In genomic region chr7:141950104-141951013, GRCm38 (mm10) we compare ENCODE assay signal across 8 mouse cellular contexts. TPM values are rescaled to one million over a fixed set of nuclear protein-coding genes. Genes with fewer than 3 reads are reported as not detected.
DNase-seq lines count a peak whose midpoint lies in the region; ATAC-seq and TF ChIP-seq lines count a peak whose summit lies in the region.

No protein-coding gene starts in this region.

- CTCF ChIA-PET in Patski (lab: Charles Lee): no interaction called here

- DNase-seq in heart, postnatal 25 days (ENCODE audit: low spot score): no peak
- no peak for DNase-seq in Patski (ENCODE audit: low read depth, low spot score)
- peak; percentile 27 for DNase-seq in embryo, embryonic 11.5 days (ENCODE audit: low read depth, low spot score)
- DNase-seq in right cerebral cortex, postnatal 14 days: peak; percentile 47
- DNase-seq in spleen, adult 12 weeks (ENCODE audit: low spot score): no peak

- H3K4me1 ChIP-seq in heart, embryonic 11.5 days (ENCODE audit: control insufficient read depth, insufficient read depth, low read length): peaks cover 6% of the 10 kb centered on the region; the same call in 1 of the 2 replicates
- H3K4me1 ChIP-seq in hindbrain, embryonic 12.5 days: peaks cover 75% of the 10 kb centered on the region
- H3K4me1 ChIP-seq in liver, embryonic 15.5 days (replicated peaks): peaks cover 10% of the 10 kb centered on the region; the same call in 1 of the 2 replicates

- intact Hi-C loops in heart, postnatal 25 days (cut with DNase I): no loop called here

- ATAC-seq in heart, embryonic 11.5 days (replicated peaks; ENCODE audit: insufficient number of reproducible peaks, low FRiP score, low TSS enrichment): no peak
- ATAC-seq in Patski: peak; percentile 28
- ATAC-seq in hindbrain, embryonic 12.5 days (ENCODE audit: low FRiP score): peak; percentile 59
- ATAC-seq in liver, embryonic 15.5 days (ENCODE audit: insufficient read depth): 0 out of 2 replicates have a peak, but pooled peaks have one; percentile 13

- no peak overlapping the region; the same call in 1 of the 2 replicates for H3K9ac ChIP-seq in heart, embryonic 11.5 days (ENCODE audit: low read depth, low read length)
- H3K9ac ChIP-seq in hindbrain, embryonic 12.5 days: peak overlapping the region; percentile 99
- H3K9ac ChIP-seq in liver, embryonic 15.5 days: no peak overlapping the region

- H3K4me2 ChIP-seq in heart, embryonic 11.5 days: peak overlapping the region; percentile 90
- H3K4me2 ChIP-seq in hindbrain, embryonic 12.5 days (replicated peaks): peak overlapping the region; percentile 71
- peak overlapping the region; percentile 63 for H3K4me2 ChIP-seq in liver, embryonic 15.5 days

- POLR2A ChIA-PET in Patski (lab: Charles Lee): no interaction called here

- H3K36me3 ChIP-seq in heart, embryonic 11.5 days (ENCODE audit: control insufficient read depth, insufficient read depth, low read length): no peaks in the 10 kb centered on the region
- peaks cover 6% of the 10 kb centered on the region; the same call in 1 of the 2 replicates for H3K36me3 ChIP-seq in hindbrain, embryonic 12.5 days
- no peaks in the 10 kb centered on the region for H3K36me3 ChIP-seq in liver, embryonic 15.5 days (replicated peaks)

- TF ChIP-seq CTCF in Patski (IDR thresholded peaks at IDR 0.05): no peak

- H3K4me3 ChIP-seq in heart, embryonic 11.5 days (ENCODE audit: low read depth, low read length): peak overlapping the region; percentile 39
- H3K4me3 ChIP-seq in hindbrain, embryonic 12.5 days: peak overlapping the region; percentile 90
- H3K4me3 ChIP-seq in liver, embryonic 15.5 days (replicated peaks): peak overlapping the region; percentile 30

- in situ Hi-C loops in Patski (cut with MboI; ENCODE audit: low pct_unique_long_range_greater_than_20kb): no loop called here

- H3K27ac ChIP-seq in heart, embryonic 11.5 days (ENCODE audit: low read depth, low read length): no peak overlapping the region
- peak overlapping the region; percentile 99 for H3K27ac ChIP-seq in hindbrain, embryonic 12.5 days
- no peak overlapping the region for H3K27ac ChIP-seq in liver, embryonic 15.5 days (replicated peaks)

- no peaks in the 10 kb centered on the region for H3K9me3 ChIP-seq in heart, embryonic 11.5 days (replicated peaks; ENCODE audit: control insufficient read depth, low read length)
- no peaks in the 10 kb centered on the region for H3K9me3 ChIP-seq in hindbrain, embryonic 12.5 days (replicated peaks)
- H3K9me3 ChIP-seq in liver, embryonic 15.5 days (replicated peaks): no peaks in the 10 kb centered on the region

- H3K27me3 ChIP-seq in heart, embryonic 11.5 days (ENCODE audit: control insufficient read depth, insufficient read depth, low read length): peaks cover 78% of the 10 kb centered on the region
- peaks cover 47% of the 10 kb centered on the region for H3K27me3 ChIP-seq in Patski
- H3K27me3 ChIP-seq in hindbrain, embryonic 12.5 days: peaks cover 27% of the 10 kb centered on the region
- peaks cover 100% of the 10 kb centered on the region for H3K27me3 ChIP-seq in liver, embryonic 15.5 days

- WGBS in heart, embryonic 11.5 days (ENCODE audit: insufficient replicate concordance): 1% methylated on average over 83 of the region's 84 CpGs
- WGBS in hindbrain, embryonic 12.5 days: under 1% methylated on average over 73 of the region's 84 CpGs
- 3% methylated on average over 84 of the region's 84 CpGs for WGBS in liver, embryonic 15.5 days (ENCODE audit: insufficient replicate concordance)

RNA-seq across cellular contexts. Expression of gene Brsk2, which starts 0.8 kb away (rescaled TPM):
- 0.40 and 0.62 TPM in 2 replicates for polyA plus RNA-seq in heart, embryonic 11.5 days (2014; fragmentation: Nextera tagmentation; extraction: Ambion mirVana)
- under 1 TPM in 1 of 2 experiments, not detected in 1; 0.22 TPM for total RNA-seq in heart, postnatal 25 days (2021)
- 0.04 TPM for polyA plus RNA-seq in Patski (2021)
- 15.9 and 18.6 TPM in 2 replicates for polyA plus RNA-seq in hindbrain, embryonic 12.5 days (2016; fragmentation: Nextera tagmentation; extraction: Ambion mirVana)
- 0.17 and 0.22 TPM in 2 replicates for polyA plus RNA-seq in liver, embryonic 15.5 days (2015; fragmentation: Nextera tagmentation; extraction: Ambion mirVana)

RNA-seq across cellular contexts. Expression of gene Tollip, which starts 32.1 kb away (rescaled TPM):
- 36.2 and 38.8 TPM in 2 replicates for polyA plus RNA-seq in heart, embryonic 11.5 days (2014; fragmentation: Nextera tagmentation; extraction: Ambion mirVana)
- total RNA-seq in heart, postnatal 25 days (2021): 10 to 100 TPM; 47.4 to 52.9 TPM
- 48.0 TPM for polyA plus RNA-seq in Patski (2021)
- 65.1 and 67.3 TPM in 2 replicates for polyA plus RNA-seq in hindbrain, embryonic 12.5 days (2016; fragmentation: Nextera tagmentation; extraction: Ambion mirVana)
- polyA plus RNA-seq in liver, embryonic 15.5 days (2015; fragmentation: Nextera tagmentation; extraction: Ambion mirVana): 23.1 and 25.6 TPM in 2 replicates

Comparison
In these comparisons a context has a peak if more than half of its experiments do, and no peak if none do; other contexts are left out.
1. H3K4me3 ChIP-seq: peak in every context shown above with its lines; median percentile 90 in hindbrain, embryonic 12.5 days; 39 in heart, embryonic 11.5 days; 30 in liver, embryonic 15.5 days.
2. DNase-seq: peak in embryo, embryonic 11.5 days (single experiment) and right cerebral cortex, postnatal 14 days (single experiment); none in heart, postnatal 25 days (single experiment), Patski (single experiment) and spleen, adult 12 weeks (single experiment).
3. RNA of gene Brsk2, which starts 0.8 kb away (polyA plus RNA-seq): 15.9 to 18.6 TPM in hindbrain, embryonic 12.5 days; 0.40 to 0.62 TPM in heart, embryonic 11.5 days, 0.17 to 0.22 TPM in liver, embryonic 15.5 days and 0.04 TPM in Patski (single experiment); every median in the first group is over 10 times any median in the second.
4. Peak in every context shown above with its lines, with median percentiles within 50 percentile points of each other: H3K4me2 ChIP-seq.